Mouse (Mus musculus): ENCODE data around the gene Chd1l.

GRCm38 (mm10) chr3:97587656-97588055, 22.3 kb downstream of the Chd1l start:
- TF ChIP-seq CTCF (IDR thresholded peaks at IDR 0.05; ENCODE audit: control insufficient read depth, insufficient read depth, low read length) = no peak
- no peak for TF ChIP-seq POLR2A (IDR thresholded peaks at IDR 0.05; ENCODE audit: borderline replicate concordance, control insufficient read depth, low read depth, low read length)
